Mouse (Mus musculus) stomach, embryonic 14.5 days (tissue): ENCODE data around the gene Plppr1. TPM values are rescaled to one million over a fixed set of nuclear protein-coding genes. Genes with fewer than 3 reads are reported as not detected.
"Not testable (repeated sequence)": the region's sequence is repeated elsewhere in the genome, so short reads cannot be mapped to it uniquely, and the experiment has no call there.

Source experiments
- ATAC-seq: fragments of 200-750 bp; cut with Nextera tagmentation; 2 replicates; pipeline ENCODE4 v1.8.0; 2017; ENCODE audit warnings: low read depth, moderate TSS enrichment; ENCODE audit not compliant: insufficient number of reproducible peaks, insufficient read depth, low FRiP score
- H3K27ac ChIP-seq: fragments of 300-500 bp; sonication (generic); 2 replicates; pipeline ENCODE4 v1.5.1; 2014; ENCODE audit warnings: mild to moderate bottlenecking, low read length, moderate library complexity, mixed read lengths
- H3K27me3 ChIP-seq: fragments of 300-500 bp; sonication (generic); 2 replicates; pipeline ENCODE4 v1.6.1; 2014; ENCODE audit warnings: low read length, control low read depth, mixed read lengths; ENCODE audit not compliant: control insufficient read depth, insufficient read depth
- H3K36me3 ChIP-seq: fragments of 300-500 bp; sonication (generic); 2 replicates; pipeline ENCODE4 v1.6.1; 2014; ENCODE audit warnings: mild to moderate bottlenecking, control low read depth, low read length, moderate library complexity, mixed read lengths; ENCODE audit not compliant: control insufficient read depth, insufficient read depth
- H3K4me1 ChIP-seq: fragments of 300-500 bp; sonication (generic); 2 replicates; pipeline ENCODE4 v1.6.1; 2014; ENCODE audit warnings: low read length, control low read depth, mixed read lengths; ENCODE audit not compliant: control insufficient read depth, insufficient read depth
- H3K4me2 ChIP-seq: fragments of 300-500 bp; sonication (generic); replicated peaks from 2 replicates; pipeline ENCODE4 v1.6.1; 2014; ENCODE audit warnings: low read depth, low read length, control low read depth
- H3K4me3 ChIP-seq: fragments of 300-500 bp; sonication (generic); 2 replicates; pipeline ENCODE4 v1.5.1; 2014; ENCODE audit warnings: low read depth, low read length, control low read depth
- H3K9ac ChIP-seq: fragments of 300-500 bp; sonication (generic); replicated peaks from 2 replicates; pipeline ENCODE4 v1.6.1; 2014; ENCODE audit warnings: low read depth, mild to moderate bottlenecking, control low read depth, low read length, moderate library complexity, mixed read lengths
- H3K9me3 ChIP-seq: fragments of 300-500 bp; sonication (generic); 2 replicates; pipeline ENCODE4 v1.6.1; 2016; ENCODE audit warnings: low read depth, low read length, control low read depth; ENCODE audit not compliant: control insufficient read depth
- WGBS: fragments of 180-500 bp; shearing (Covaris S2); extraction: QIAGEN DNeasy Blood & Tissue Kit; methylation state at CpG from one replicate; pipeline ENCODE4 v1.1.7; 2014; 5-methylcytosine and 5-hydroxymethylcytosine counted together
- polyA plus RNA-seq: library from polyadenylated mRNA; unstranded; fragments of >200 nt; fragmentation: Nextera tagmentation; extraction: Ambion mirVana; gene quantifications from 2 replicates; pipeline ENCODE4 v1.2.1, GENCODE M21; 2014

Gene Plppr1
- polyA plus RNA-seq, 1 experiment from 2014 or later = 4.3 TPM

GRCm38 (mm10) chr4:49278515-49278914 lies 219.4 kb downstream of the Plppr1 start:
- H3K36me3 ChIP-seq = no peaks in the 10 kb centered on the region
- H3K9me3 ChIP-seq = no peaks in the 10 kb centered on the region
- no peak overlapping the region for H3K4me3 ChIP-seq
- no peaks in the 10 kb centered on the region for H3K27me3 ChIP-seq
- 85% methylated on average over 5 of the region's 5 CpGs for WGBS
- no peak overlapping the region for H3K4me2 ChIP-seq
- H3K27ac ChIP-seq = no peak overlapping the region
- no peaks in the 10 kb centered on the region for H3K4me1 ChIP-seq
- no peak for ATAC-seq
- H3K9ac ChIP-seq = no peak overlapping the region

- no peaks in the 10 kb centered on the region for H3K27me3 ChIP-seq
- WGBS = 81% methylated on average over 15 of the region's 15 CpGs
- no peaks in the 10 kb centered on the region for H3K36me3 ChIP-seq
- no peak overlapping the region for H3K27ac ChIP-seq
- peaks cover 4% of the 10 kb centered on the region; the same call in 1 of the 2 replicates for H3K4me1 ChIP-seq
- no peak overlapping the region for H3K9ac ChIP-seq
- ATAC-seq = no peak
- no peak overlapping the region for H3K4me2 ChIP-seq
- no peak overlapping the region for H3K4me3 ChIP-seq
- H3K9me3 ChIP-seq = no peaks in the 10 kb centered on the region
These were observed 225.7 kb downstream of the Plppr1 start for GRCm38 (mm10) chr4:49284692-49285291.

- H3K9ac ChIP-seq = no peak overlapping the region
- peaks cover 4% of the 10 kb centered on the region; the same call in 1 of the 2 replicates for H3K4me1 ChIP-seq
- H3K9me3 ChIP-seq = no peaks in the 10 kb centered on the region
- 65% methylated on average over 15 of the region's 15 CpGs for WGBS
- no peaks in the 10 kb centered on the region for H3K27me3 ChIP-seq
- 0 out of 2 replicates have a peak overlapping the region, but pooled peaks have one; percentile 52 for H3K27ac ChIP-seq
- no peak overlapping the region for H3K4me3 ChIP-seq
- H3K4me2 ChIP-seq = no peak overlapping the region
- no peaks in the 10 kb centered on the region for H3K36me3 ChIP-seq
- ATAC-seq = no peak
These were observed 226.5 kb downstream of the Plppr1 start for GRCm38 (mm10) chr4:49285340-49286196.

GRCm38 (mm10) chr4:49286197-49286492 lies 227.1 kb downstream of the Plppr1 start:
- Histone ChIP-seq H3K4me3 (no peak overlapping the region), H3K27me3 (no peaks in the 10 kb centered on the region), H3K9me3 (no peaks in the 10 kb centered on the region), H3K9ac (no peak overlapping the region), H3K36me3 (no peaks in the 10 kb centered on the region), H3K4me1 (peaks cover 4% of the 10 kb centered on the region; the same call in 1 of the 2 replicates), H3K4me2 (no peak overlapping the region), H3K27ac (no peak overlapping the region)
- ATAC-seq = peak; percentile 28; the same call in 1 of the 2 replicates
- 66% methylated on average over 4 of the region's 4 CpGs for WGBS

GRCm38 (mm10) chr4:49296434-49296833 lies 237.4 kb downstream of the Plppr1 start:
- H3K4me2 ChIP-seq = no peak overlapping the region
- WGBS = 47% methylated on average over 1 of the region's 1 CpGs

GRCm38 (mm10) chr4:49299576-49299975 lies 240.5 kb downstream of the Plppr1 start:
- WGBS = 38% methylated on average over 1 of the region's 1 CpGs
- Histone ChIP-seq H3K4me3 (no peak overlapping the region), H3K36me3 (no peaks in the 10 kb centered on the region), H3K9me3 (no peaks in the 10 kb centered on the region), H3K27me3 (no peaks in the 10 kb centered on the region), H3K4me1 (no peaks in the 10 kb centered on the region), H3K27ac (no peak overlapping the region), H3K4me2 (no peak overlapping the region), H3K9ac (no peak overlapping the region)
- ATAC-seq = no peak

More at GRCm38 (mm10) chr4:49296434-49296833, 237.4 kb downstream of the Plppr1 start:
- ATAC-seq = no peak
- Histone ChIP-seq H3K36me3 (no peaks in the 10 kb centered on the region), H3K27me3 (no peaks in the 10 kb centered on the region), H3K9ac (no peak overlapping the region), H3K4me3 (no peak overlapping the region), H3K9me3 (no peaks in the 10 kb centered on the region), H3K27ac (no peak overlapping the region), H3K4me1 (no peaks in the 10 kb centered on the region)

- Histone ChIP-seq H3K9me3 (no peaks in the 10 kb centered on the region), H3K4me1 (no peaks in the 10 kb centered on the region), H3K4me2 (no peak overlapping the region), H3K27me3 (no peaks in the 10 kb centered on the region), H3K36me3 (no peaks in the 10 kb centered on the region), H3K27ac (no peak overlapping the region), H3K9ac (no peak overlapping the region), H3K4me3 (no peak overlapping the region)
- 56% methylated on average over 6 of the region's 6 CpGs for WGBS
- no peak for ATAC-seq
These were observed 263.0 kb downstream of the Plppr1 start for GRCm38 (mm10) chr4:49321903-49322635.

GRCm38 (mm10) chr4:49337949-49338348 lies 278.9 kb downstream of the Plppr1 start:
- not testable (repeated sequence) for H3K9me3 ChIP-seq, H3K9ac ChIP-seq, H3K36me3 ChIP-seq, H3K27ac ChIP-seq, ATAC-seq, H3K4me3 ChIP-seq, H3K4me2 ChIP-seq, H3K4me1 ChIP-seq, H3K27me3 ChIP-seq
- 82% methylated on average over 3 of the region's 4 CpGs for WGBS
